Mouse (Mus musculus): ENCODE results near the gene Gtf3c4. TPM values are rescaled to one million over a fixed set of nuclear protein-coding genes. Genes with fewer than 3 reads are reported as not detected.

Gtf3c4 gene
- polyA plus RNA-seq, 1 experiment: 5.3 TPM

- no peaks in the 10 kb centered on the region; the same call in 1 of the 2 replicates for H3K4me1 ChIP-seq (ENCODE audit: control insufficient read depth, insufficient read depth, insufficient read length, low read length)
- no peak overlapping the region for H3K4me3 ChIP-seq (ENCODE audit: insufficient read depth, low read depth, low read length)
- no peak overlapping the region for H3K27ac ChIP-seq (replicated peaks; ENCODE audit: low read depth, low read length)
These were observed 3.8 kb downstream of the Gtf3c4 start for GRCm38 (mm10) chr2:28836181-28836940.

GRCm38 (mm10) chr2:28829265-28829664 lies 10.9 kb downstream of the Gtf3c4 start:
- no peaks in the 10 kb centered on the region for H3K4me1 ChIP-seq (ENCODE audit: control insufficient read depth, insufficient read depth, insufficient read length, low read length)
- no peak overlapping the region for H3K27ac ChIP-seq (replicated peaks; ENCODE audit: low read depth, low read length)
- H3K4me3 ChIP-seq (ENCODE audit: insufficient read depth, low read depth, low read length): no peak overlapping the region

- H3K4me1 ChIP-seq (ENCODE audit: control insufficient read depth, insufficient read depth, insufficient read length, low read length): no peaks in the 10 kb centered on the region
These were observed 21.3 kb downstream of the Gtf3c4 start for GRCm38 (mm10) chr2:28818866-28819265.

GRCm38 (mm10) chr2:28810260-28811013 lies 29.7 kb downstream of the Gtf3c4 start:
- Histone ChIP-seq H3K4me1 (ENCODE audit: control insufficient read depth, insufficient read depth, insufficient read length, low read length) (no peaks in the 10 kb centered on the region), H3K27ac (replicated peaks; ENCODE audit: low read depth, low read length) (no peak overlapping the region), H3K4me3 (ENCODE audit: insufficient read depth, low read depth, low read length) (no peak overlapping the region)

More at GRCm38 (mm10) chr2:28818866-28819265, 21.3 kb downstream of the Gtf3c4 start:
- Histone ChIP-seq H3K4me3 (ENCODE audit: insufficient read depth, low read depth, low read length) (no peak overlapping the region), H3K27ac (replicated peaks; ENCODE audit: low read depth, low read length) (no peak overlapping the region)

GRCm38 (mm10) chr2:28808841-28809240 lies 31.3 kb downstream of the Gtf3c4 start:
- Histone ChIP-seq H3K27ac (replicated peaks; ENCODE audit: low read depth, low read length) (no peak overlapping the region), H3K4me3 (ENCODE audit: insufficient read depth, low read depth, low read length) (no peak overlapping the region), H3K4me1 (ENCODE audit: control insufficient read depth, insufficient read depth, insufficient read length, low read length) (no peaks in the 10 kb centered on the region)

GRCm38 (mm10) chr2:28803406-28803805 lies 36.8 kb downstream of the Gtf3c4 start:
- Histone ChIP-seq H3K4me1 (ENCODE audit: control insufficient read depth, insufficient read depth, insufficient read length, low read length) (no peaks in the 10 kb centered on the region), H3K4me3 (ENCODE audit: insufficient read depth, low read depth, low read length) (no peak overlapping the region)

GRCm38 (mm10) chr2:28799575-28799974 lies 40.6 kb downstream of the Gtf3c4 start:
- no peak overlapping the region for H3K27ac ChIP-seq (replicated peaks; ENCODE audit: low read depth, low read length)
- H3K4me3 ChIP-seq (ENCODE audit: insufficient read depth, low read depth, low read length): no peak overlapping the region
- no peaks in the 10 kb centered on the region for H3K4me1 ChIP-seq (ENCODE audit: control insufficient read depth, insufficient read depth, insufficient read length, low read length)

More at GRCm38 (mm10) chr2:28803406-28803805, 36.8 kb downstream of the Gtf3c4 start:
- no peak overlapping the region for H3K27ac ChIP-seq (replicated peaks; ENCODE audit: low read depth, low read length)

GRCm38 (mm10) chr2:28798390-28798789 lies 41.8 kb downstream of the Gtf3c4 start:
- Histone ChIP-seq H3K27ac (replicated peaks; ENCODE audit: low read depth, low read length) (no peak overlapping the region), H3K4me3 (ENCODE audit: insufficient read depth, low read depth, low read length) (no peak overlapping the region), H3K4me1 (ENCODE audit: control insufficient read depth, insufficient read depth, insufficient read length, low read length) (no peaks in the 10 kb centered on the region)

GRCm38 (mm10) chr2:28797490-28798106 lies 42.6 kb downstream of the Gtf3c4 start:
- Histone ChIP-seq H3K4me1 (ENCODE audit: control insufficient read depth, insufficient read depth, insufficient read length, low read length) (no peaks in the 10 kb centered on the region), H3K27ac (replicated peaks; ENCODE audit: low read depth, low read length) (no peak overlapping the region), H3K4me3 (ENCODE audit: insufficient read depth, low read depth, low read length) (no peak overlapping the region)

GRCm38 (mm10) chr2:28796298-28796697 lies 43.9 kb downstream of the Gtf3c4 start:
- H3K27ac ChIP-seq (replicated peaks; ENCODE audit: low read depth, low read length): no peak overlapping the region
- H3K4me3 ChIP-seq (ENCODE audit: insufficient read depth, low read depth, low read length): no peak overlapping the region
- no peaks in the 10 kb centered on the region for H3K4me1 ChIP-seq (ENCODE audit: control insufficient read depth, insufficient read depth, insufficient read length, low read length)

GRCm38 (mm10) chr2:28794623-28795022 lies 45.5 kb downstream of the Gtf3c4 start:
- Histone ChIP-seq H3K4me3 (ENCODE audit: insufficient read depth, low read depth, low read length) (no peak overlapping the region), H3K4me1 (ENCODE audit: control insufficient read depth, insufficient read depth, insufficient read length, low read length) (no peaks in the 10 kb centered on the region), H3K27ac (replicated peaks; ENCODE audit: low read depth, low read length) (no peak overlapping the region)

- no peak overlapping the region for H3K4me3 ChIP-seq (ENCODE audit: insufficient read depth, low read depth, low read length)
- H3K4me1 ChIP-seq (ENCODE audit: control insufficient read depth, insufficient read depth, insufficient read length, low read length): no peaks in the 10 kb centered on the region
- no peak overlapping the region for H3K27ac ChIP-seq (replicated peaks; ENCODE audit: low read depth, low read length)
These were observed 47.1 kb downstream of the Gtf3c4 start for GRCm38 (mm10) chr2:28792931-28793610.

GRCm38 (mm10) chr2:28787067-28787619 lies 53.0 kb downstream of the Gtf3c4 start:
- H3K27ac ChIP-seq (replicated peaks; ENCODE audit: low read depth, low read length): no peak overlapping the region
- no peaks in the 10 kb centered on the region for H3K4me1 ChIP-seq (ENCODE audit: control insufficient read depth, insufficient read depth, insufficient read length, low read length)
- no peak overlapping the region for H3K4me3 ChIP-seq (ENCODE audit: insufficient read depth, low read depth, low read length)

GRCm38 (mm10) chr2:28786355-28787066 lies 53.6 kb downstream of the Gtf3c4 start:
- no peaks in the 10 kb centered on the region for H3K4me1 ChIP-seq (ENCODE audit: control insufficient read depth, insufficient read depth, insufficient read length, low read length)
- no peak overlapping the region for H3K27ac ChIP-seq (replicated peaks; ENCODE audit: low read depth, low read length)
- H3K4me3 ChIP-seq (ENCODE audit: insufficient read depth, low read depth, low read length): no peak overlapping the region

All from brown adipose tissue, adult 24 weeks (tissue).